Mouse (Mus musculus) embryonic facial prominence, embryonic 13.5 days (tissue): Measurements from ENCODE around the gene 9530068E07Rik. TPM values are rescaled to one million over a fixed set of nuclear protein-coding genes. Genes with fewer than 3 reads are reported as not detected.

Experiments
- polyA plus RNA-seq: library from polyadenylated mRNA; unstranded; fragments of >200 nt; fragmentation: Nextera tagmentation; extraction: Ambion mirVana; gene quantifications from 2 replicates; pipeline ENCODE4 v1.2.1, GENCODE M21; 2015

9530068E07Rik gene
- polyA plus RNA-seq, 1 experiment from 2014 or later, result 198 TPM

Other genes with a start within 250 kb of the 9530068E07Rik start
- gene Olfr1371, start 182.4 kb upstream of the 9530068E07Rik start, polyA plus RNA-seq, result not detected in 2 replicates
- 945 and 951 TPM in 2 replicates for gene Skp1a, start 164.4 kb upstream of the 9530068E07Rik start, polyA plus RNA-seq
- gene Tcf7, start 113.4 kb upstream of the 9530068E07Rik start, polyA plus RNA-seq, result 8.6 and 11.4 TPM in 2 replicates
- 251 and 271 TPM in 2 replicates for gene Vdac1, start 35.6 kb upstream of the 9530068E07Rik start, polyA plus RNA-seq